Mouse (Mus musculus) G1E (cell line): ENCODE results near the gene Msx3. TPM values are rescaled to one million over a fixed set of nuclear protein-coding genes. Genes with fewer than 3 reads are reported as not detected.

Experiments
- ATAC-seq: 2 replicates; pipeline ENCODE4 v1.8.0; 2016; ENCODE audit warnings: mild to moderate bottlenecking; ENCODE audit not compliant: insufficient number of reproducible peaks, poor library complexity, low FRiP score, severe bottlenecking; ENCODE audit errors: extremely low read depth
- DNase-seq: peaks from one replicate; pipeline ENCODE4 v3.0.0; 2012; ENCODE audit warnings: low spot score
- H3K27me3 ChIP-seq: 2 replicates; pipeline ENCODE4 v1.6.1; 2012; ENCODE audit warnings: mild to moderate bottlenecking, low read length, inconsistent platforms; ENCODE audit not compliant: insufficient read depth
- H3K36me3 ChIP-seq: replicated peaks from 2 replicates; pipeline ENCODE3; 2012; ENCODE audit warnings: mild to moderate bottlenecking, inconsistent platforms
- H3K4me1 ChIP-seq: 2 replicates; pipeline ENCODE4 v1.6.1; 2012; ENCODE audit warnings: low read depth, low read length, inconsistent platforms, mixed read lengths; ENCODE audit not compliant: insufficient read depth
- H3K4me3 ChIP-seq: 2 replicates; pipeline ENCODE4 v1.5.1; 2012; ENCODE audit warnings: low read depth, mild to moderate bottlenecking, inconsistent platforms, low read length, moderate library complexity, mixed read lengths
- H3K9me3 ChIP-seq: replicated peaks from 2 replicates; pipeline ENCODE4 v1.6.1; 2012; ENCODE audit warnings: inconsistent platforms
- CTCF ChIP-seq: IDR thresholded peaks from 2 replicates; pipeline ENCODE4 v1.5.1; 2012; ENCODE audit warnings: low read depth, low read length, inconsistent platforms, mixed read lengths
- GATA1 ChIP-seq: IDR thresholded peaks from 2 replicates; pipeline ENCODE4 v1.6.1; 2012; ENCODE audit warnings: borderline replicate concordance, low read length, inconsistent platforms, mixed read lengths
- GATA2 ChIP-seq: IDR thresholded peaks from 2 replicates; pipeline ENCODE4 v1.6.1; 2012; ENCODE audit warnings: low read depth, low read length, inconsistent platforms, borderline replicate concordance
- POLR2AphosphoS5 ChIP-seq: IDR thresholded peaks from 2 replicates; pipeline ENCODE4 v1.6.1; 2012; ENCODE audit warnings: low read depth, low read length, inconsistent platforms; ENCODE audit not compliant: insufficient replicate concordance
- TAL1 ChIP-seq: conservative IDR thresholded peaks from 2 replicates; pipeline ENCODE4 v1.6.1; 2012; ENCODE audit warnings: low read depth, low read length, inconsistent platforms, mixed read lengths
- polyA plus RNA-seq: library from polyadenylated mRNA; stranded (reverse); fragments of >175 nt; gene quantifications from 2 replicates; pipeline ENCODE4 v1.2.3, GENCODE M21; 2012
- total RNA-seq, 2 experiments: library from RNA; stranded (forward) in 1 of 2; stranded (reverse) in 1 of 2; fragments of 200-1000 nt in 1 of 2; fragments of >200 nt in 1 of 2; fragmentation: Nextera tagmentation in 1 of 2; gene quantifications; 2 replicates each; pipeline ENCODE4 v1.2.3; 2014 to 2017

Gene Msx3
- total and polyA plus RNA-seq, 3 experiments, result 0.11 TPM; not detected in 2

DNA sequence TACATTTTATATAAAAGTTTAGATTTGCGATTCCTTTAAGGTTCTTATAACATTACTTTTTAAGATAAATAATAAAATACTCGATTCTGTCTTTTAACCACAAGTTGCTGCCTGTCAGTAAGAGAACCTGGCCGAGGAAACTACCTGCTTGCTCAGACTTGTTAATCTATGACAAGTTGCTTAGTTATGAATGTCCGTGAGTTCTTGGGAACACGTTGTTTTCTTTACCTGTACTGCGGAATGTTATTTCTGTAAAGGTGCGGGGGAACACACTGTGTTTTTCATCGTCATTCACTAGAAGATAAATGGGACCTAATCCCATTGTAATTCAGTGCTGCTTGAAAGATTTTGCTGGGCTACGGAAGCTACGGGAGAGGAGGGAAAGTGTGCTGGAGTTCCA is 41.7 kb upstream of the Msx3 start:
- no peaks in the 10 kb centered on the region for H3K4me1 ChIP-seq
- H3K27me3 ChIP-seq, result peaks cover 17% of the 10 kb centered on the region
- H3K4me3 ChIP-seq, result no peak overlapping the region
- TF ChIP-seq TAL1, result no peak
- ATAC-seq, result no peak
- no peaks in the 10 kb centered on the region for H3K9me3 ChIP-seq
- no peak for DNase-seq
- H3K36me3 ChIP-seq, result no peaks in the 10 kb centered on the region

GRCm38 (mm10) chr7:140082242-140082678 is 33.4 kb upstream of the Msx3 start, which contains the start of gene Caly:
Gene Caly, minus strand, starts transcription at chr7:140082548.
- no peak for ATAC-seq
- Histone ChIP-seq H3K4me3 (no peak within 1 kb of the TSS), H3K9me3 (no peaks in the 10 kb centered on the region), H3K36me3 (no peaks in the 10 kb centered on the region), H3K27me3 (peaks cover 33% of the 10 kb centered on the region), H3K4me1 (peaks cover 13% of the 10 kb centered on the region)
- TF ChIP-seq CTCF, result no peak
- no peak for TF ChIP-seq GATA2
- TF ChIP-seq POLR2AphosphoS5, result no peak
- TF ChIP-seq TAL1, result no peak
- no peak for TF ChIP-seq GATA1
- DNase-seq, result no peak

DNA sequence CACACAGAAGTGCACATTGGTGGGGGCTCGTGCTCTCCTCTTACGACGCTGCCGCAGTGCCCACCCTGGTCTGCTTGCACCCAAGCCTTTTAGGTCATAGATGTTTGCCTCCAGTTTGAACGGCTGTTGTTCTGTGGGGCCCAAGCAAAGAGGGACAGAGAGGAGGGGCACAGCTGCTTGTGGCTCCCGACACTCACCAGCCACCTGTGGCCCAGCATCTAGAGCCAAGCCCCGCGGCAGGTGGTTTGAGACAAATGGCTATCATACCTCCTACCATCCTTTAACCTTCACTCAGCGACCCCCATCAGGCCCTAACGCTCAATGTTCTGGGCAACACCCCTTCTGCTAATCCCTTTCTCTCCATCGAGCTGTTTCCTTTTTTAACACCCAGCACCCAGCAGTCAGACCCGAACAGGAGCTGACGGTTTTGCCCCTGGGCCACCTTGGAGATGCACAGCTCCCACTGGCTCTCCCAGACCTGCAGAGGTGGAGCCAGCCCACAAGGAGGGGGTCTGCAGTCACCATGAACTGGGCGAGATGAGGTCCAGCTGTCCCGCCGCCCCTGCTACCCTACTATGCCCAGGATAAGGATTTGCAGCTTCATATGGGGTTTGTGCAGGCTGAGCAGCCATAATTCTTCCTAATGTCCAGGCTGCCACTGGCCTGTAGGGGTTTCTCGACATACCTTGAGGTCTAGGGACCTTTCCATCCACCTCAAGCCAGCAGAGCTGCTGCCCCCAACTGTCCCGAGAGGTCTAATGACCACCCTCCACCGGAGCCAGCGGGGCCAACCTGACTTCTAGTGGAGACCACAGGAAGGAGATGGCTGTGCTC is 32.7 kb upstream of the Msx3 start:
- peaks cover 33% of the 10 kb centered on the region for H3K27me3 ChIP-seq
- no peak overlapping the region for H3K4me3 ChIP-seq
- H3K4me1 ChIP-seq, result peaks cover 13% of the 10 kb centered on the region
- DNase-seq, result no peak
- TF ChIP-seq GATA1 (no peak), POLR2AphosphoS5 (no peak), TAL1 (no peak), CTCF (no peak), GATA2 (no peak)
- no peaks in the 10 kb centered on the region for H3K36me3 ChIP-seq
- no peaks in the 10 kb centered on the region for H3K9me3 ChIP-seq
- no peak for ATAC-seq

DNA sequence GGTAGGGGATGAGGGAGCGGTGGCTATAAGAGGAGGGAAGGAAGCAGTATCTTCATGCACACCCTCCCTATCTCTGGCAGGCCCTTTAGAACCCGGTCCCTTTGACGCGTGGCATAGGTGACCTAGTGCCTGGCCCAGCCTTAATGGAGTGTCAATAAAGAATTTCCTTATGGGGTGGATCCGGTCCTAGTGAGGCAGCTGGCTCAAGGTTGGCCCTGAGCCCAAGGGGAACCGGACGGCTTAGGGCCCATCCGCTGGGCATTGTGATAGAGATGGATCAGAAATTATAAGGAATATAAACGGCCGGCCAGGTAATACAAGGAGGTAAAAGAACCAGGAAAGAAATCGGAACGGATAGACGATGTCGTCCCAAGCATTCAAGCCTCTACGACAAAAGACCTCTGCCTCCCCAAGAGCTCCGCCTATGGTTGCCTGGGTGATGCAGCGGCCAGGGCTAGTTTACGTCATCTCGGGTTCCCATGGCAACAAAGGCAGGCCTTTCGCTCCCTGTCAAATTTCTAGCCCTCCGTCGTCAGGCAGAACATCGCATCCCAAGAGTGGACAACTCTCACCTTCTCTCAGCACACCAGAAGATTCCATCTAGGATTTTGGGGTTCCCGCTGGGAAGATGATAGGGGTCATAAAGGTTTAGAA is 31.7 kb upstream of the Msx3 start:
- no peak for DNase-seq
- no peak overlapping the region for H3K4me3 ChIP-seq
- peaks cover 13% of the 10 kb centered on the region for H3K4me1 ChIP-seq
- no peak for ATAC-seq
- peaks cover 33% of the 10 kb centered on the region for H3K27me3 ChIP-seq
- no peaks in the 10 kb centered on the region for H3K36me3 ChIP-seq
- no peak for TF ChIP-seq POLR2AphosphoS5
- TF ChIP-seq CTCF, result no peak
- no peak for TF ChIP-seq GATA1
- no peak for TF ChIP-seq TAL1
- TF ChIP-seq GATA2, result no peak
- H3K9me3 ChIP-seq, result no peaks in the 10 kb centered on the region

- Histone ChIP-seq H3K9me3 (no peaks in the 10 kb centered on the region), H3K36me3 (no peaks in the 10 kb centered on the region), H3K4me1 (peaks cover 13% of the 10 kb centered on the region), H3K4me3 (no peak overlapping the region), H3K27me3 (peaks cover 29% of the 10 kb centered on the region)
- peak; percentile 44 for DNase-seq
- peak; percentile 40 for ATAC-seq
- TF ChIP-seq GATA1 (no peak), POLR2AphosphoS5 (no peak), GATA2 (no peak), TAL1 (no peak), CTCF (peak; percentile 56)
Measured at GRCm38 (mm10) chr7:140078711-140079110, 29.8 kb upstream of the Msx3 start.

DNA sequence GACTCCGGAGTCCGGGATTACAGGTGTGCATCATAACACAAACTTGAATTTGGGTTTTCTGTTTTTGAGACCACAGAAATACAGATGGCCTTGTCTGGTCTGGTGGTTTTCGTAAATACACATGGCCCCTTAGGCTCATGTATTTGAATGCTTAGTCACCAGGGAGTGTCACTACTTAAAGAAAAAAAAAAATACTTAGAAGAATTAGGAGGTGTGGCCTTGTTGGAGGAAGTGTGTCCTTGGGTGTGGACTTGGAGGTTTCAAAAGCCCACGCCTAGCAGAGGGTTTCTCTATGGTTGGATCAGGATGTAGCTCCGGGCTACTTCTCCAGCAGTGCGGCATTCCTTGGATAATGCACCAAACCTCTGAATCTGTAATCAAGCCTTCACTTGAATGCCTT is 28.8 kb upstream of the Msx3 start:
- no peak for DNase-seq
- peak; percentile 67 for ATAC-seq
- peaks cover 25% of the 10 kb centered on the region for H3K27me3 ChIP-seq
- H3K4me3 ChIP-seq, result no peak overlapping the region
- TF ChIP-seq POLR2AphosphoS5 (no peak), TAL1 (no peak), GATA2 (no peak), GATA1 (no peak), CTCF (no peak)
- H3K9me3 ChIP-seq, result no peaks in the 10 kb centered on the region
- H3K4me1 ChIP-seq, result peaks cover 13% of the 10 kb centered on the region
- no peaks in the 10 kb centered on the region for H3K36me3 ChIP-seq
